Mouse (Mus musculus) CH12F3 (cell line): ENCODE measurements around the gene Mamld1.
"Not testable (repeated sequence)": the region's sequence is repeated elsewhere in the genome, so short reads cannot be mapped to it uniquely, and the experiment has no call there.

ENCODE experiments used
- in situ Hi-C: fragments of 300-500 bp; cut with MboI; formaldehyde crosslinking; loops from 2 replicates; pipeline ENCODE4 v1.14.3; 2020; ENCODE audit warnings: low sequenced_read_pairs

Gene Mamld1

DNA sequence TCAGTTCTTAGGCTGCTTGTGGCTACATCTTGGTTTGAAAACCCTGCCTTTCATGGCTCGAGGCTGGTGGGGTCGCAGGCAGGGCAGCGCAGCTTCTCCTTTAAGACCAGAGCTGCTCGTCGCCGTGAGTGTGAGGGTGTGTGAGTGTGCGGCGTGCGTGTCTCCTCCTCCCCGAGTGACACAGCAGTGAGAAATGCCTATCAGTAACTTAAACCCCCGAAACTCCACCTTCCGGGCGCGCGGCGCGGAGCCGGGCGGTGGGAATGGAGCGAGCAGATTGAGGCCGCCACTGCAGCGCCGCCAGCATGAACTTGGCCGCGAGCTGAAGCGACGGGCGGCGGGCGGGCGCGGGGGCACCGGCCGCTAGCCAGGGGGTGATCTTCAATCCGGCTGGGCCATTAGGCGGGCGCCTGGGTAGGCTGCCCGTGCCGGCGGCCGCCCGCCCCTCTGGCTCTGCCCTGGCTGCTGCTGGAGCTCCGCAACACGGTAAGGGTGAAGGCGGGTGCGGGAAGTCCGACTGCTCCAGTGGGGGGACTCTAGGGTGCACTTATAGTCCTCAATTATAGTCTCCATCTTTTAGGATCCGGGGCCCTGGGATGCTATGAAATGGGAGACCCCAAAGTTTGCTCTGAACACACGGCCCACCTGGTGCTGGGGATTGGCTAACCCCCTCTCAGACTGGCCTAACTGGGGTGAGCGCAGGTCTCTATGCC lies at the start of gene Mamld1:
Mamld1 (plus strand) TSS at position 393 of the 713 bp plus-strand sequence.
- in situ Hi-C loops: no loop called here

DNA sequence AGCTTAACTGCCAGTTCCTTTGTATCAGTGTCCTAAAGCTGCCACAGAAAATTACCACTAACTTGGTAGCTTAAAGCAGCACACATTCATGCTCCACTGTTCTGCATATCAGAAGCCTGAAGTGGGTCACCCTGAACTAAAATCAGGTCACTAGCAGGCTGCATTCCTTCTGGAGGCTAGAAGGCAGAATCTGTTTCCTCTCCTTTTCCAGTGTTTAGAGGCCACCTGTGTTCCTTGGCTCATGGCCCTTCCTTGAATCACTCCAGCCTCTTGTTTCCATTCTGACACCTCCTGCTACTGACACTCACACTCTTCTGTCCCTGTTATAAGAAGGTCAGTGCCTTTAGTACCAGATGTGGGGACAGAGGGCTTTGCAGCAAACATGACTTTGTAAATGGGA lies 25.3 kb upstream of the Mamld1 start:
- in situ Hi-C loops: no loop called here

DNA sequence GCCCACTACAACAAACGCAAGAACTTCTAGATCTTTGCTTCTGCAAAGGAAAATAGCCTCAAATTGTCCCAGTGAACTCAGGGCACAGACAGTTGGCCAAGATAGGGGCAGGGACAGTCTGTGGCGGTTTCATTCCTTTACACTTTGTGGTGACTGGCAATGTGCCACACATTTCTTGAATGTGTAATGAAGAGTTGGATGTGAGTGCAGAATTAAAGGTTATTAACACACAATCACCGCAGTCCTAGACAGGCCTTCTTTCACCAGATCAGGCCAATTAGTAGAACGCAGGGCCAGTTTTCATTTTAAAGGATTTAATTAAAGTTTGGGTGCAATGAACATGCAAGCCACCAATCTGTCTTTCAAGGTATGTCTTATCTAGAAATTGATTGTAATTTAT lies 22.0 kb upstream of the Mamld1 start:
- in situ Hi-C loops: no loop called here

DNA sequence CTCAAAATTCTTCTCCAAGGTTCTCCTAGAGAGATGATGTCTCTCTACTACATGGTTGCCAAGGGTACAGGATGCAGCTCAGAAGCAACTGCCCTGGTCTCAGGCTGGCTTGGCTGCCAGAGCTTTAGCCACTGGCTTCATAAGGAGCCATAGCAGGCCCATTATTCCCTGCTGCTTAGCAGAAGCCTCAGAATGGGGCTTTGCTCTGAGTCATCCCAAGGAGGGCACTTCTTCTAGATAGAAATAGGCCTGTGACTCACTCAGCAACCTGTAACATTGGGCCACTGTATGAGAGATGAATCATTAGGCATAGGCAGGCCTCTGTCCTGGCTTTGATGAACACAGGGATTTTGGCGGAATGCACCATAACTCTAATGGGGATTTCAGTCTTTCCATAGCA lies 21.1 kb upstream of the Mamld1 start:
- in situ Hi-C loops: not testable (repeated sequence)

DNA sequence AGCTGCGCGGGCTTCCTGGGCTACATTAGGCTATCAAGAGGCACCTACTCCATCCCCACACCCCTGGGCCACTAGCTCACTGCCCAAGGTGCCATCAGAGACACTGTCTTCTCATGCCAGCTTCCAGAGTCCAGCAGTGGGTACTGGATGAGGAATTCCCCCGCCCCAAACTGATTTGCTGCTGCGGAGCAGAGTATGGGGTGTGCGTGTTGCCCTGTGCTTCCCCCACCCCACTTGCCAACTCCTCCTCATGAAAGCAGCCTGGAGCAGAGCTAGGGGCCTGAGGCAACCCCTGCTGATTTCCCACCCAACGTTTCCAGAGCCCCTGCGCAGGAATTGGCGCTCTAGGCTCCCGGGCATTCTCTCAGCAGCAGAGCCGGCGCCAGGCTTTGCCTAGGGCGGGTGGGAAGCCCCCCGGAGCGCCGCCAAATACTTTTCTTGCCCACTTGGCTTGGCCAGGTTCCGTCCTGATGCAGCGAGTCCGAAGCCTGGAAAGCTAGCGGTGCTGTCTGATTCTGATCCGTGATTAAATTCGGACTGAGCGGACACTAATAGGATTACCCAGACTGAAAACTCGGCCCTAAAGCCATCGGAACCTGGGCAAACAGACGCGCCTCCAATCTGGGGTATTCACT lies 738 bp downstream of the Mamld1 start:
- in situ Hi-C loops: no loop called here

DNA sequence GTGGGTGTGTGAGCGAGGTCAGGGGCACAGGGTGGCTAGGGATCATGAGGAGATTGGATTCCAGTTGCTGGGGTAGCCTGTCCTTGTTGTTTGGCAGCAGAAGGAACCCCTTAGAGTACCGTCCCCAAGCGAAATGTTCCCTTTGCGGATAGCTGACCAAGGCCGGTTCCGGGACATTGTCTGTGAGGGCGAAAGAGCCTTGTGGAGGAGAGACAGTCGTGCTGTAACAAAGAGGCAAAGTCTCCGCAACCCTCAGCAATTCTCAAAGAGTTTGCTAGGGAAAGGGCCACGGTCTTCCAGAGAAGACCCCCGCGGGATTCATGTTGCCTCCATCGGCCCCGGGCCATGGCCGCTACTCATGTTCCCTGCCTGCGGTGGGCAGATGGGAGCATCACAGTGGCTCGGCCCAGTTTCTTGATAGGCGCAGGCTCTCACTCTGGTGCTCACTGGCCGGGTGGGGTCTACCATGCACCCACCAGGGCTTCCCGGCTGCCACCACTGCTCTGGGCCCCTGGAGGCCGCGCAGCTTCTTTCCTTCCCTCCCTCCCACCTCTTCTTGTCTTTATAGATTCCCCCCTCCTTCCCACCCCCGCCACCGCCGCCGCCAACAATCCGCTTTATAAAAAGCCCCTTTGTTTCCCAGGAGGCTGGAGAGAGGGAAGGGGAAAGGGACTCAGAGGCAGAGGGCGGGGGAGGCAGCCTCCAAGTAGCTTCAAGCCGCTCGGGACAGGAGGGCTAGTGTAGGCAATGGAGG lies 1.5 kb downstream of the Mamld1 start:
- in situ Hi-C loops: no loop called here

DNA sequence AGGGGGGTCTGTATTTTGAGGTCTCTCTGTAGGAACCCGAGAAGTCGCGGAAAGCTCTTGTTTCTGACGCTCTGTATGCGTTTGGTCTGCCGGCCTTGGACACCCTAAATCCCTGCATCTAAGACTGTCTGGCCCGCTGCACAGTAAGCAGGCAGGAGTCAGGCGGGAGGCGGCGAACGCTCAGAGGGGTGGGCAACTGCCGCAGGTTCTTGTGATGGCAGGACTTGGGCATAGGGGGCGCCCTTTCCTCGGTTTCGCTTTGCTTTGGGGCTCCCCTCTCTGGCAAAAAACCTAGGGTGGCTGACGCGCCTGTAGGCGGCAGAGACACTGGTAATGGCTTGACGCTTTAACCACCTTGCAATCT lies 2.0 kb downstream of the Mamld1 start:
- in situ Hi-C loops: no loop called here

DNA sequence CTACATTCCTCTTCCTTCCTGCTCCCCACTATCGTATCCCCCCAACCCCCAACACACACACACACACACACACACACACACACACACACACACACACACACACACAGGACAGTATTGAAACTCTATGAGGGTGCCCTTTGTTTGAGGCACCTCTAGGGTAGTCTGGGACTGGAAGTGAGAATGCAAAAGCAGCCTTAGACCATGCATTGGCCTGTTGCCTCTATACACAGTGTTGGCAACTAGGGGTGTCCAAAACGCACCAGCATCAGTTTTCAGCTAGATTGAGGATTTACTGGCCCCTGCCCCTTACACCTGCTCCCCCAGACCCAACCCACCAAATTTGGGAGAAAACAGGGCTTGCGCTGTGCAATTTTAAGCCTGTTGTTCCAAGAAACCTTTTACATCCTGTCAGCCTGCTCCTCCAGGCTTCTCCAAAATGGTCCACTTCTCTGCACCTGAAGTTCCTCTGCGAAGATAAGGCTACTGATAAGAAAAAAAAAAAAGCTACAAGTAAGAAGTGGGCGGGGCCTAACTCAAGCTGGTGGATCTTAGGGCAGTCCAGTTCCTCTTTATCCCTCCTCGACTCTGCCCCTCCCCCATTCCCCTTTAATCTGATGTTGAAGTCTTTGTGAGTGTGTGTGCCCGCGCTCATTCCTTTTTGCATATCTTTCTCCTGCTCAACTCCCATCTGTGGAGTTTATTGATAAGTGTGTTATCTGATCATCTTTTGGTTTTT lies 2.6 kb downstream of the Mamld1 start:
- in situ Hi-C loops: no loop called here

DNA sequence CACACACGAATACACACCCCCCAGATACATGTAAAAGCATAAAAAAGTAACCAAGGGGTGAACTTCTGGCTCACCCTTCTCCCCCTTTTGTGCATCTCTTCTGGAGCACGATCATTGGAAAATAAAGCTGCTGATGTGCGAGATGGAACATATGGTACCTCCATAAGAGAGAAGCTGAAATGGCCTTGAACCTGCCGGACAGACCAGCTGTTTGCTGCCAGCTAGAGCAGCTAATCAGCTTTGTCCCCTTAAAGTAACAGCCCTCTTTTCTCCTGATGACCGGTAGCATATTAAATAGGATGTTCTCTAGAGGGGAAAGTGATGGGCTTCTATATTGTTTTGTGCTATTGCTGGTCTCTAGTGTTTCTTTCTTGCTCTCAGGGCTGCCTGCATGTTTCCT lies 3.2 kb downstream of the Mamld1 start:
- in situ Hi-C loops: no loop called here

DNA sequence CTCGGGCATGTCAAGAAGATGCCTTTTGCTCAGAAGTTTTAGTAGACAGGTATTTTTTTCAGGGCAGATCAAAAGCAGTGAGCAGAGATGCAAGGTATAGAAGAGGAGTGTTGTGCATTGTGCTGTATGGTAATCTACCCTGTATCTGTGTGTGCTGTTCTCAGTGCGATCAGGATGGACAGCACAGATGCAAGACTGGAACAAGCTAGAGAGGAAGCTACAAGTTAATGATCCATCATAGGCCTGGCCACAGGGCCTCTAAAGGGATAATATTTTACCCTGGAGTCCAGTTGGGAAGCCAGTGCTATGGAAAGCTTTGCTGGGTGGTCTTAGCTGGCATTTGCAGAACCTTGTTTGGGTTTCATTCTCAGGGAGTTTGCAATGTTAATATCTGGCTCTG lies 6.9 kb downstream of the Mamld1 start:
- in situ Hi-C loops: no loop called here

DNA sequence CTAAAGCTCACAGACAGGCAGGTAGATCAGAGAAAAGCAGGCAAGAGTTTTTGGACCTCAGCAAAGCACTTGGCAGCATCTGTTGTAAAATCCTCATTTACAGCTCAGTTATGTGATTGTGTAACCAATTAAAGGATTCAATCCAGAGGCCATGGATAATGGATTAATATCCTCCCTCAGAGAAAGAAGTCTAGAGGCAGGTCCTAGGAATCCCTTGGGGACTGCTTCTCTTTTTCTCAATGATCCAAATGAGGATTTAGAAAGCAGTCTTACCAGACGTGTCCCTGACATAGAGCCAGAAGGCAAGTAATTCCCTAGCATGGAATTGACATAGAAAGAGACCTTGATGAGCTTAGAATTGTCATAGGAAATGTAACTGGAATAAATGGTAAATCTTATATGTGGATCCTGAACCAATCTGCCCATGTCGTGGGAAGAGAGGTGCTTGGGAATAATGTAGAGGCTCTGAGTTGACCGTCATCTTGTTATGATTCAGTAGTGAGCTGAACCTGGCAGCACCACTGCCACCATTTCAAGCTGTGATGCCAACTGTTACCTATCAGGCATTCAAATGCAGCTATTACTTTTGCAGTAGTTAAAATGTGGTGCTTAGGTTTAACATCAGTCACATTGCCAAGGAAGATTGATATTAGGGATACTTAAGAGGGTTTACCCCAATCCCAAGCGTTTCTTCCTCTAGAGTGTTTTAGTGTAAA lies 35.2 kb downstream of the Mamld1 start:
- in situ Hi-C loops: no loop called here

DNA sequence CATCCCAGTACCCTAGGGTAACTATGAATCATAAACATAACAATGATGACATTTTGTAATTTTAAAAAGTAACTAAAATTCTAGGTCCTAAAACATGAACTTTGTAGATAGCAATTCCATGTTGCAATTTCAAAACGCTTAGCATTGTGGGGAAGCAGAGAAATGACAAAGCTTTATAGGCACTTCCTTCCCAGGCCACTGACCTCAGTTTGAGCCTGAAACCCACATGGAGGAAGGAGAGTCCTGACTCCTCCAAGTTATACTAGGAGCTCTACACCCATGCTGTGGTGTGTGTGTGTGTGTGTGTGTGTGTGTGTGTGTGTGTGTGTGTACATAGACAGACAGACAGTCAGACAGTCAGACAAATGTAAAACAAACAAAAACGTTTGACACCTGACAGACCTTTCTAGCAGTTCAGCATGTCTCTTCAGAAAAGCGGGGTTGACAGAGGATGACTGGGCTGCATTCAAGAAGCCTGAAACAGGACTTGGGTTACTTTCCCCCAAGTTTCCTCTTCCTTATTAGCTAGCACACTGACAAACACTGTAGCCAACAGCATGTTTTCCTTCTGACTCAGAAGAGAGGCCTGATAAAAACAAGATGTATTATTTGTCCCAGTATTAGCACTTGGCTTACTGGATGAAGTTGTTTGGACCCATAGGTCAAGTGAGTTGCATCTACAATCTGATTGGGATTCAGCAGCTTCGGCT lies 37.5 kb downstream of the Mamld1 start:
- in situ Hi-C loops: no loop called here

DNA sequence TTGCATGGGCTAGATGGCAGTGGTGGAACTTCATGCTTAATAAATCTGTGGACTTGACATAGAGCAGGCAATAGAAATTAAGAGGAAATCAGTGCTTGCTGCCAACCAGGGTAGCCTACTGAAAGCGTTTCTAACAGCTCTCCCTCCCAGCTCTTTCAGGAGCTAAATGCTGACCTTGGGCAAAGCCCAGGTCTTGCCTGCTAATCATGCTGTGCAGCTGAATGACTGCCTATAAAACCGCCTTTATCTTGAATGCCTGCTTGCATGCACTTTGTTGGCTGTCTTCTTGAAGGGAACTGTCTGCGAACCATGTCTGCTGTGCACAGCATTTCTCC lies 38.0 kb downstream of the Mamld1 start:
- in situ Hi-C loops: no loop called here

DNA sequence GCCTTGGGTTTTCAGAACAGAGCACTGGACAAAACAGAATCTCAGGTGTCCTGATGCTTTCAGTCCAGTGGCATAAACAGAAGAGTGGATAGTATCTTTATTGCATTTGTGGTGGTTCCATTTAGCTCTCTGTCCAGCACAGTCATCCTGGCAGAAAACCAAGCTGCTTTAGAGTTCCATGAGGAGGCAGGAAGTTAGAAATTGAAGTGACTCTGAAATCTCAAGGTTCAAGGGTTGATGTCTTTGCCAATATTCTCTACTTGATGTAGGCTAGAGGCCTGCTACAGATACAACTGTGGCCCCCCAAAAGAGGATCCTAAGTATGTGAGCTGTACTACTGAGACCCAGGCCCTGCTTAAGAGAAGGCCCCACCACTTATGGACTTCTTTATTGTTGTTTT lies 55.8 kb downstream of the Mamld1 start:
- in situ Hi-C loops: no loop called here

DNA sequence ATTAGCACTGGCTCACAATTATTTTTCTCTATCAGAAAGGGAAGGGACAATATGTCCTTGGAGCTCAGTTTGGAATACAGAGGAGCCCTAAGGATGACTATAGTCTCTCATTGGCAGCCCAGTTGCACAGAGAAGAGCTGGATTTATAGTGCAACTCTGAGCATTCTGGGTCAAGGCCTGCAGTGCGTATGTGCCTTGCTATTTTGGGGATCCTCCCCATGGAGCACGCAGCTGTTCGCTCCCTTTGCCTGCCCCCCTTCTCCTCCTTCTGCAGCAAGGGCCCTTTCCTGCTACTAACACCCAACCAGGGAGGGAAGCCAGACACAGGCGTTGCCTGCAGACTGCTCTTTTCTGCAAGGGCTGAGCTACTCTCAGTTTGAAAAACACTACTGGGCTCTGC lies 56.3 kb downstream of the Mamld1 start:
- in situ Hi-C loops: no loop called here

DNA sequence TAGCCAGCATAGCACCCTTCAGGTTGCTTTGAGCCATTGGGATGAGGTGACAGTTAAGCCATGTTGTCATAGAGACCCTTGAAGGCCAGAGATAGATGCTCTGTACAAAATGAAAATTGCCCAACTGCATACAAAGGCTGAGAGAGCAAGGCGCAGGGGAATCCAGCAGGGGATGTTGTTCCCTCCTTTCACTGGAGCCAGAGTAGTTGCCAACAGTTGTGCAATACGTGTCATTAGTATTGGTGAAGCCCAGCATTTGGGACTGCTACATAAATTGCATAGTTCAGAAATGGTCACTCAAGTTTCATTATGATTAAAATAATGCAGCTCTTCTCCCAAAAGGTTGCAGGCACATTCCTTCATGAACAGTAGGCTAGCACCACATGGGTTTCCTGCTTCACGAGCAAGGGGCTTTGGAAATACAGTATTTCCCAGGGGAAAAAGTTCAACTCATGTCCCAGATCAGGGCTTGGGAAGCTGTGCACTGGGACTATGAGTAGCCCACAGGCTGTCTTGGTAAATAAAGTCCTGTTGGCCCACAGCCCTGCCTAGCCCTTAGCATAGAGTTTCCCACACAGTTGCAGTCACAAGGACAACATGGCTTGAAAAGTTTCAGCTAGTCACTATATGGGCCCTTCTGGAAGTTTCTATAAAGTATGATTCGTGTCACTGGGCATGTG lies 58.1 kb downstream of the Mamld1 start:
- in situ Hi-C loops: no loop called here

DNA sequence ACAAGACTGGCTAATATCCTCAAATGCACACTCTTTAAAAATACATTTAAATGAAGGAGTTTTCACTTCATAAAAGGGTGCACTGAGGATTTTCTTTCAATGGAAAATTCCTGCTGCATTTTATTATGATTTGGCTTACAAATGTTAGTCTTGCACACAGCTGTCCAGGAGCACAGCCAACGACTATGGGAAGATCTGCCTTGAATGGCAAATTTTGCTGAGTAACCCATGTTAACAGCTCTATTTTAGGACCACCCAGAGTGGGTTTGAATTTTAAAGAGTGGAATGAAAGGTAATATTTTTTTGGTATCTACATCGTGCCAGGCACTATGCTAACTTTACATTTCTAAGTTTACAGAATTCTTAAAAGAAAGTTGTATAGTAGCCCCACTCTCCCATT lies 60.3 kb downstream of the Mamld1 start:
- in situ Hi-C loops: no loop called here

DNA sequence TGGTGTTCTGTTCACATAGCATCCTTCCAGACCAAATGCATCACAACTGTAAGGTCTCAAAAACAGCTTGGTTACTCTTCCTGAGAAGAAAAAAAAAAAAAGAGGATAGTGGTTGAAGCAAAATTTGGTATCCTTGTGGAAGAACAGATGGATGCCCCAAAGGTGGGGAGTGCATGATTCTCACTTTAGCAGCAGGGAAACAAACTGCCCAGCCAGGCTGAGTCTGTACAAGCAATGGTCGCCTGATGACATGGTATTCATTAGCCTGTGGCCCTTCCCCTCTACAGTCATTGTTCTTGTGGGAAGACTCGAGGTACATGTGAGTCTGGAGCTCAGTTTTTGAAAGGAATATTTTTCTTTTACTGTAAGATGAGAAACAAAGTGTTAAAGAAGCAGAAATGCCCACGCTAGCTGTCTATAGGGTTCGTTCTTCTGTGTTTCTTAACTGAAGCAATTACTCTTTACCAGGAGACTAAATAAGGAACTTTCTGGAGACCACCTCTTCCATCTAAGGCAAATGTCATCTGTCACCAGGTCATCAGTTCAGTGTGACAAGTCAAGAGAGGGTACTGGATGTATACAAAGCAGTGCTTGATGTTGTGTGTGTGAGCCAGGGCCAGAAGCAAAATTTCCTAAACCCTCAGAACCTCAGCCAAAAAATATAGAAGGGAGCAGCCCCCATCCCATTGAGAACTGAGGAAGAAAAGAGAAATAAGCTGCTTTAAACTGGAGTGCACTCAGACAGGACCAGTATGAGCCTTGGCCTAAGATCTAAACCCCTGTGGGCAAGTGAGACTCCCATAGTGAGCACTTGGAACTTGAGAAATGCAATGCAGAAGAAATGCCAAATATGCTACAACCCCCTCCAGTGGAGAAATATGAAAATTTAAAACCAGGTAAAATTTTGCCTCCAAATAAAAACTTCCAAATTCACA lies 72.6 kb downstream of the Mamld1 start:
- in situ Hi-C loops: no loop called here

DNA sequence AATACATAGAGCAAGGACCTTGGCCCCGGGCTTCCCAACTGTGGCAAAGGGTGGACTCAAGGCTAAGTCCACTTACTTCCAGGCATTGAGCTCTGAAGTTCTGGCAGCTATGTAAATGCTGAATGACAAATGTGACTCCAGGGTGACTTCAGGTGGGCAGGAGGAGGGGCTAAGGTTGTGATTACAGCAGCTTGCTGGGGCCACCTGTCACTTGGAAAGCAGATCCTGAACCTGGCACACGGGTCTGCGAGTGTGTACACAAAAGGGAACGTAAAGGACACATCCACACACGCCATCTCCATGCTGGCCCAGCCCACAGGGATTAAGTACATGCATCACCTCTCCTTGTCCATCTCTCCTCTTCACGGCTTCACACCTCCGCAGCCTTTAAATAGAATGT lies 75.0 kb downstream of the Mamld1 start:
- in situ Hi-C loops: no loop called here
